Mouse (Mus musculus) megakaryocyte, adult 5-6 weeks (primary cell): ENCODE results near the gene Spc25. TPM values are rescaled to one million over a fixed set of nuclear protein-coding genes. Genes with fewer than 3 reads are reported as not detected.

Experiments
- ATAC-seq: 2 replicates; pipeline ENCODE4 v1.8.0; 2016; ENCODE audit warnings: mild to moderate bottlenecking, inconsistent platforms; ENCODE audit not compliant: poor library complexity, severe bottlenecking
- total RNA-seq, 2 experiments: library from RNA; stranded (forward) in 1 of 2; stranded (reverse) in 1 of 2; fragments of 153-499, 151-499 nt in 1 of 2; fragments of 221-1000, 200-1000 nt in 1 of 2; gene quantifications; 2 replicates each; pipeline versions ENCODE4 v1.2.3 to v1.2.4; 2015 to 2017

Spc25 gene
- total RNA-seq, 2 experiments from 2014 or later, result 107 to 116 TPM

DNA sequence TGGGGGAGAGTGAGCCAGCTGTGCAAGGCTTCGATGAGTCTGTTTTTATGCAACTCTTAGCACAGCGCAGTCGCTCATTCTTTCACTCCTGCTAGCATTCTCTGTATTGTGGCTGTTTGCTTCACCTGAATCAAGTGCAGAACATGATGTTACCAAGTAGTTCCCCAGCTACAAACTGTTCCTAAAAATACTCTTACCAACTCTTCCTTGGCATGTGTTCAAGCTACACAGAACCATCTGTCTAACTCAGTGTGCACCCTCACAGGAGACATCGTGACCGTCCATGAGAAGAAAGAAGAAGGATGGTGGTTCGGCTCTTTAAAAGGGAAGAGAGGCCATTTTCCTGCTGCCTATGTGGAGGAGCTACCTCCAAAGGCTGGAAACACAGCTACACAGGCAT is 17.3 kb downstream of the Spc25 start:
- no peak for ATAC-seq

- ATAC-seq, result no peak
Measured at GRCm38 (mm10) chr2:69187990-69188389, 18.0 kb downstream of the Spc25 start.

- ATAC-seq, result no peak
Measured at GRCm38 (mm10) chr2:69179721-69180120, 26.3 kb downstream of the Spc25 start.

DNA sequence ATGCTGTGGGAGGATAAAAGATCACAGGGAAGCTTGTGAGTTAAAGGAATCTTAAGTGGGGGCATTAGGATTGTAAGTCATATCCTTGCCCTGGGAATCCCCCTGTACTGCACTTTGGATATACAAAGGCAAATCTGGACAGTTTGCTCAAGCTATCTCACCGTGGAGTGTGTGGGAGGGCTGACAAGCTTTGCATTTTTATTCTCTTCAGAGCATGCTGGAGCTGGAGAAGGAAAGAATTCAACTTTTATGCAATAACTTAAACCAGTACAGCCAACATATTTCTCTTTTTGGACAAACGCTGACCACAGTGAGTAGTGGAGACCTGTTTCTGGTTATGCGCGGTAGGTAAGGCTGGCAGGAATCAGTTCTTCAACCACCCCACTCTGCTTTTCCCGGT is 30.7 kb downstream of the Spc25 start:
- no peak for ATAC-seq

- no peak for ATAC-seq
Measured at GRCm38 (mm10) chr2:69170395-69171077, 35.5 kb downstream of the Spc25 start.

DNA sequence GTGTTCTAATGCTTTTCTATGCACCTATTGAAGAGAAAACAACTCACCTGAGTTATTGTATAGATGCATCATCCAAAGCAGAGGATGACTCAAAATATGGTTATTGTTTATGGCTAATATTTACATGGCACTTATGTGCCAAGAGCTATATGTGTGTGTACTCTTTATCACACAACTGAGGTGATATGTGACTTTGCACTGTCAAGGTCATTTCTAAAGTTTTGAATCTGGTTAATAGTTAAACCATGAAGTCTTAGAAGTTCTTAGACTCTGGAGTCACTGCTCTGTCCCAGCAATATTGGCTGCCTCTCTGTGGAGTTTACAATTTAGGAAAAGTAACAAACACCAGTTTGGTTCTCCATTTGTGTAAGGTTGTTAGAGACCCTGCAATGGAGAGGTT is 47.1 kb downstream of the Spc25 start:
- no peak for ATAC-seq

DNA sequence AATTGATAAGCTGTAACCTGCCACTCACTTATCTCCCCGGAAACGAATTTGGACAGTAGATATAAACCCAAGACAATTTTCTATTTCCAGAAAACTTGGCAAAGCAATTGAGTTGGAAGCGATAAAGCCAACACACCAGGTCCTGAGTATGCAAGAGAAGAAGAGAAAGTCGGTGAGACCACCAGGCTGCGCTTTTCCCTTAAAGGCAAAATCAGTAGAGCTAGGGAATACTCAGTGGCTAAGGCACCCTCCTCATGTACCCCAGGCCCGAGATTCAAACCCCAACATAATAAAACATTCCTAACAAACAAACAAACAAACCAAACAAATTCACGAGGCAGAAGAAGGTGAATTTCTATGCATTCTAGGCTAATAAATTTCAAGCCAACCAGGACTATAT is 49.7 kb downstream of the Spc25 start:
- ATAC-seq, result no peak

DNA sequence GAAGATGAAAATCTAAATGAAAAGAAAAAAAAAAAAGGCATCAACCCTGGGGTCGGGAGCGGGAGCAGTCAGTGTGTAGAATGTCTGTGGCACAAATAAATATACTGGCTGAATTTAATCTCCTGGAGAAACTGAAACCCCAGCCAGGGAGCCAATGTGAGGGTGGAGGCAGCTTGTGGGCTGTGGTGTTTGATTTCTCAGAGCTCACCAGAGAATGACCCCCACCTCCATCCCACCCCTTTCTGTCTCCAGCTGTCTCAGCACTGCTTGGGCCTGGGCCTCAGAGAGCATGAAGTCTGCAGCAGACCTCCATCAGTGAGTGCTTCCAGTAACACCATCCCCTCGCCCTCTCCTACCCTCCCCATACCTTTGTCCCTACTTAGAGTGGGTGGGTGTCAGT is 50.1 kb downstream of the Spc25 start:
- no peak for ATAC-seq

DNA sequence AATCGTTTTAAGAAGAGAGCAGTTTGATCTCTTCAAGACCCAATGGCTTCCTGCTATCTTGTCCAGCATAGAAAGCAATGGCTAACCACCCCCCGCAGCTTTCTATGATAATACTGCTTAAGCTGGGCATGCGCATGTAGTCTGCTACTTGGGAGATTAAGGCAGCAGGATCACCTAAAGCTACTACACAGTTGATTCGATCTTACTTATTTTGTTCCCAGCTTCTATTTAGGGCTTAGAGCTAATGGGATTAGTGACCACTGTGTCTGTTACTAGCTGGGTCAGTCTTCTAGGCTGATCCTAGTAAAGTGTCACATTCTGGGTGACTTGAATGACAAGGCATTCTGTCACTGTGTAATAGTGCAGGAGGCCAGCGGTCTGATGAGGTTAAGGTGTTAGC is 55.2 kb downstream of the Spc25 start:
- ATAC-seq, result no peak

DNA sequence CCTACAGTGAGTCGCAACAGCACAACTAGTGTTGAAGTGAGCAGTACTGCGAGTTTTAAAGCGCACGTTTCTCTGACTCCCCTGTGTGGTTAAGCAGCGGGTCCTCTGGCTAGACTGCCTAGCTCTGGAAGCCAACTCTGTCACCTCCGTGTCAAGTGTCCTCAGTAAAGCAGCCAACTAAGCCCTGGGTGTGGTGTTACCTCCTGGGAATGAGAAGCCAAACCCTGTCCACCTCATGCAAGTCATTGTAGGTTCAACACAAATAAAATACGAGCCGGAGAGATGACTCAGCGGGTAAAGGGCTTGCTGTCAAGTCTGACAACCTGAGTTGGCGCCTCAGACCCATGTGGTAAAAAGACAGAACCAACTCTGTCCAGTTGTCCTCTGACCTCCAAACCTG is 56.8 kb downstream of the Spc25 start:
- ATAC-seq, result no peak

DNA sequence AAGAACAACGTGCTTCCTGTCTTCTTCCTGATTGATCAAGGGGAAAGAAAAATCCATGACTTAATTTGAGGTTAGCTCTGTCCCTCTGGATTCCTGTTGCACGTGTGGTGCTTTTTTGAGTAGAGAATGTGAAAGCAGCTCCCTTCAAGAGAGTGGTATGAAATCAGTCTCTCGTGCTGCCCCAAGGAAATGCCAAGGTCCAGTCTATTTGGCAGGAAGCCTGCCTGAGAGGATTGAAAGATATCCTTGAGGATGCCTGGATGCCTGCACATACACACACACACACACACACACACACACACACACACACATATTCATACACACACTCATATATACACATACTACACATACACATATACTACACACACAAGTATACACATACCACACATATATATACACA is 57.3 kb downstream of the Spc25 start:
- no peak for ATAC-seq

Other genes starting within 250 kb of the Spc25 start
- gene Nostrin, start 70.4 kb downstream of the Spc25 start, total RNA-seq (2015), result 15.8 and 24.3 TPM in 2 replicates
- gene Nostrin, start 70.4 kb downstream of the Spc25 start, total RNA-seq (2017), result 25.1 and 26.7 TPM in 2 replicates
- gene G6pc2, start 4.9 kb upstream of the Spc25 start, total RNA-seq (2015), result not detected in 2 replicates
- gene G6pc2, start 4.9 kb upstream of the Spc25 start, total RNA-seq (2017), result not detected in 2 replicates
- not detected in 2 replicates for gene Abcb11, start 136.4 kb upstream of the Spc25 start, total RNA-seq (2015)
- not detected in 2 replicates for gene Abcb11, start 136.4 kb upstream of the Spc25 start, total RNA-seq (2017)
- 12.4 and 13.8 TPM in 2 replicates for gene Dhrs9, start 174.3 kb upstream of the Spc25 start, total RNA-seq (2015)
- gene Dhrs9, start 174.3 kb upstream of the Spc25 start, total RNA-seq (2017), result 16.2 and 17.2 TPM in 2 replicates